Mouse (Mus musculus) liver, embryonic 16.5 days (tissue): ENCODE measurements around the gene Ap1m1. TPM values are rescaled to one million over a fixed set of nuclear protein-coding genes. Genes with fewer than 3 reads are reported as not detected.

Experiments
- ATAC-seq: fragments of 200-750 bp; cut with Nextera tagmentation; 2 replicates; pipeline ENCODE4 v1.8.0; 2017; ENCODE audit warnings: low read depth, mild to moderate bottlenecking, moderate number of reproducible peaks, moderate library complexity
- H3K27ac ChIP-seq: fragments of 300-500 bp; sonication (generic); 2 replicates; pipeline ENCODE4 v1.5.1; 2014; ENCODE audit warnings: mild to moderate bottlenecking, low read length
- H3K27me3 ChIP-seq: fragments of 300-500 bp; sonication (generic); 2 replicates; pipeline ENCODE4 v1.6.1; 2014; ENCODE audit warnings: low read depth, low read length, mixed read lengths; ENCODE audit not compliant: control insufficient read depth, insufficient read depth
- H3K36me3 ChIP-seq: fragments of 300-500 bp; sonication (generic); 2 replicates; pipeline ENCODE4 v1.6.1; 2014; ENCODE audit warnings: mild to moderate bottlenecking; ENCODE audit not compliant: control insufficient read depth, insufficient read depth
- H3K4me1 ChIP-seq: fragments of 300-500 bp; sonication (generic); 2 replicates; pipeline ENCODE4 v1.6.1; 2014; ENCODE audit warnings: low read depth, low read length, mixed read lengths; ENCODE audit not compliant: control insufficient read depth
- H3K4me2 ChIP-seq: fragments of 300-500 bp; sonication (generic); 2 replicates; pipeline ENCODE4 v1.6.1; 2014; ENCODE audit warnings: low read depth, low read length, mixed read lengths
- H3K4me3 ChIP-seq: fragments of 300-500 bp; sonication (generic); 2 replicates; pipeline ENCODE4 v1.5.1; 2014; ENCODE audit warnings: low read depth, mild to moderate bottlenecking, low read length
- H3K9ac ChIP-seq: fragments of 300-500 bp; sonication (generic); 2 replicates; pipeline ENCODE4 v1.6.1; 2014; ENCODE audit warnings: low read depth, low read length
- H3K9me3 ChIP-seq: fragments of 300-500 bp; sonication (generic); replicated peaks from 2 replicates; pipeline ENCODE4 v1.6.1; 2016; ENCODE audit warnings: low read length; ENCODE audit not compliant: control insufficient read depth
- WGBS: fragments of 180-500 bp; shearing (Covaris S2); extraction: QIAGEN DNeasy Blood & Tissue Kit; methylation state at CpG from one replicate; pipeline ENCODE4 v1.1.7; 2014; ENCODE audit not compliant: insufficient replicate concordance; 5-methylcytosine and 5-hydroxymethylcytosine counted together
- polyA plus RNA-seq: library from polyadenylated mRNA; unstranded; fragments of >200 nt; fragmentation: Nextera tagmentation; extraction: Ambion mirVana; gene quantifications from 2 replicates; pipeline ENCODE4 v1.2.1, GENCODE M21; 2015

Gene Ap1m1
- polyA plus RNA-seq, 1 experiment from 2014 or later: 54.3 TPM

- Histone ChIP-seq H3K4me2 (no peak overlapping the region), H3K27ac (no peak overlapping the region), H3K36me3 (no peaks in the 10 kb centered on the region), H3K9ac (no peak overlapping the region), H3K4me1 (no peaks in the 10 kb centered on the region), H3K9me3 (no peaks in the 10 kb centered on the region), H3K27me3 (no peaks in the 10 kb centered on the region), H3K4me3 (no peak overlapping the region)
- no peak for ATAC-seq
- WGBS: 30% methylated on average over 2 of the region's 2 CpGs
These were observed 51.3 kb downstream of the Ap1m1 start for GRCm38 (mm10) chr8:72291104-72291503.

GRCm38 (mm10) chr8:72293309-72293708, 53.5 kb downstream of the Ap1m1 start:
- Histone ChIP-seq H3K27ac (no peak overlapping the region), H3K9me3 (no peaks in the 10 kb centered on the region), H3K27me3 (no peaks in the 10 kb centered on the region), H3K9ac (no peak overlapping the region), H3K4me3 (no peak overlapping the region), H3K36me3 (no peaks in the 10 kb centered on the region), H3K4me2 (no peak overlapping the region), H3K4me1 (no peaks in the 10 kb centered on the region)
- ATAC-seq: no peak

GRCm38 (mm10) chr8:72295125-72295524, 55.3 kb downstream of the Ap1m1 start:
- WGBS: 30% methylated on average over 3 of the region's 3 CpGs
- H3K27me3 ChIP-seq: no peaks in the 10 kb centered on the region
- H3K9ac ChIP-seq: no peak overlapping the region
- no peak overlapping the region for H3K4me2 ChIP-seq
- no peak for ATAC-seq
- H3K27ac ChIP-seq: peak overlapping the region; percentile 52; the same call in 1 of the 2 replicates
- no peak overlapping the region for H3K4me3 ChIP-seq
- H3K4me1 ChIP-seq: no peaks in the 10 kb centered on the region
- no peaks in the 10 kb centered on the region for H3K36me3 ChIP-seq
- H3K9me3 ChIP-seq: no peaks in the 10 kb centered on the region

- Histone ChIP-seq H3K9ac (no peak overlapping the region), H3K36me3 (no peaks in the 10 kb centered on the region), H3K4me3 (no peak overlapping the region), H3K27me3 (no peaks in the 10 kb centered on the region), H3K27ac (peak overlapping the region; percentile 80), H3K9me3 (no peaks in the 10 kb centered on the region), H3K4me2 (no peak overlapping the region), H3K4me1 (no peaks in the 10 kb centered on the region)
- ATAC-seq: peak; percentile 69
- WGBS: 14% methylated on average over 8 of the region's 8 CpGs
These were observed 55.9 kb downstream of the Ap1m1 start for GRCm38 (mm10) chr8:72295679-72296078.

GRCm38 (mm10) chr8:72296561-72296960, 56.7 kb downstream of the Ap1m1 start:
- Histone ChIP-seq H3K9me3 (no peaks in the 10 kb centered on the region), H3K4me1 (no peaks in the 10 kb centered on the region), H3K27ac (no peak overlapping the region), H3K27me3 (no peaks in the 10 kb centered on the region), H3K4me3 (no peak overlapping the region), H3K9ac (no peak overlapping the region), H3K4me2 (no peak overlapping the region), H3K36me3 (no peaks in the 10 kb centered on the region)
- 70% methylated on average over 8 of the region's 8 CpGs for WGBS
- no peak for ATAC-seq

- Histone ChIP-seq H3K27ac (no peak overlapping the region), H3K4me3 (no peak overlapping the region), H3K4me1 (no peaks in the 10 kb centered on the region), H3K27me3 (no peaks in the 10 kb centered on the region), H3K9me3 (no peaks in the 10 kb centered on the region), H3K4me2 (no peak overlapping the region), H3K36me3 (no peaks in the 10 kb centered on the region), H3K9ac (no peak overlapping the region)
- ATAC-seq: no peak
- 68% methylated on average over 1 of the region's 1 CpGs for WGBS
These were observed 59.1 kb downstream of the Ap1m1 start for GRCm38 (mm10) chr8:72298928-72299327.

- ATAC-seq: no peak
- 58% methylated on average over 9 of the region's 9 CpGs for WGBS
- H3K4me3 ChIP-seq: no peak overlapping the region
- H3K9ac ChIP-seq: no peak overlapping the region
- no peaks in the 10 kb centered on the region for H3K4me1 ChIP-seq
- no peak overlapping the region for H3K27ac ChIP-seq
- no peaks in the 10 kb centered on the region for H3K36me3 ChIP-seq
- H3K4me2 ChIP-seq: no peak overlapping the region
- H3K27me3 ChIP-seq: no peaks in the 10 kb centered on the region
- H3K9me3 ChIP-seq: no peaks in the 10 kb centered on the region
These were observed 61.0 kb downstream of the Ap1m1 start for GRCm38 (mm10) chr8:72300654-72301400.

GRCm38 (mm10) chr8:72301497-72301896, 61.7 kb downstream of the Ap1m1 start:
- Histone ChIP-seq H3K36me3 (no peaks in the 10 kb centered on the region), H3K4me3 (no peak overlapping the region), H3K4me1 (no peaks in the 10 kb centered on the region), H3K27me3 (no peaks in the 10 kb centered on the region), H3K9ac (no peak overlapping the region), H3K4me2 (no peak overlapping the region), H3K27ac (no peak overlapping the region), H3K9me3 (no peaks in the 10 kb centered on the region)
- 62% methylated on average over 5 of the region's 5 CpGs for WGBS
- ATAC-seq: no peak

- ATAC-seq: no peak
- Histone ChIP-seq H3K4me1 (no peaks in the 10 kb centered on the region; the same call in 1 of the 2 replicates), H3K9ac (no peak overlapping the region), H3K27me3 (no peaks in the 10 kb centered on the region), H3K4me3 (no peak overlapping the region), H3K27ac (no peak overlapping the region), H3K36me3 (no peaks in the 10 kb centered on the region), H3K4me2 (no peak overlapping the region), H3K9me3 (no peaks in the 10 kb centered on the region)
- WGBS: 50% methylated on average over 8 of the region's 8 CpGs
These were observed 63.3 kb downstream of the Ap1m1 start for GRCm38 (mm10) chr8:72302986-72303612.
